Mouse (Mus musculus) midbrain, embryonic 16.5 days (tissue): ENCODE results near the gene Pcdh7. TPM values are rescaled to one million over a fixed set of nuclear protein-coding genes. Genes with fewer than 3 reads are reported as not detected.

Experiments used
- ATAC-seq: fragments of 200-750 bp; cut with Nextera tagmentation; 2 replicates; pipeline ENCODE4 v1.8.0; 2017; ENCODE audit warnings: moderate TSS enrichment
- H3K27ac ChIP-seq: fragments of 300-500 bp; sonication (generic); 2 replicates; pipeline ENCODE4 v1.5.1; 2014; ENCODE audit warnings: mild to moderate bottlenecking, low read length, mixed read lengths
- H3K27me3 ChIP-seq: fragments of 300-500 bp; sonication (generic); 2 replicates; pipeline ENCODE4 v1.6.1; 2014; ENCODE audit warnings: low read depth, low read length, mixed read lengths; ENCODE audit not compliant: control insufficient read depth, insufficient read depth
- H3K36me3 ChIP-seq: fragments of 300-500 bp; sonication (generic); 2 replicates; pipeline ENCODE4 v1.6.1; 2014; ENCODE audit warnings: mild to moderate bottlenecking, low read length, moderate library complexity, mixed read lengths; ENCODE audit not compliant: control insufficient read depth, insufficient read depth
- H3K4me1 ChIP-seq: fragments of 300-500 bp; sonication (generic); 2 replicates; pipeline ENCODE4 v1.6.1; 2014; ENCODE audit warnings: mild to moderate bottlenecking, low read length, mixed read lengths; ENCODE audit not compliant: control insufficient read depth, insufficient read depth
- H3K4me2 ChIP-seq: fragments of 300-500 bp; sonication (generic); 2 replicates; pipeline ENCODE4 v1.6.1; 2014; ENCODE audit warnings: mild to moderate bottlenecking, low read length, mixed read lengths
- H3K4me3 ChIP-seq: fragments of 300-500 bp; sonication (generic); 2 replicates; pipeline ENCODE4 v1.5.1; 2014; ENCODE audit warnings: low read depth, mild to moderate bottlenecking, low read length, moderate library complexity, mixed read lengths
- H3K9ac ChIP-seq: fragments of 300-500 bp; sonication (generic); 2 replicates; pipeline ENCODE4 v1.6.1; 2014; ENCODE audit warnings: low read depth, low read length, mixed read lengths
- H3K9me3 ChIP-seq: fragments of 300-500 bp; sonication (generic); replicated peaks from 2 replicates; pipeline ENCODE4 v1.6.1; 2014; ENCODE audit warnings: mild to moderate bottlenecking, low read length, mixed read lengths; ENCODE audit not compliant: control insufficient read depth, poor library complexity, severe bottlenecking
- WGBS: fragments of 180-500 bp; shearing (Covaris S2); extraction: QIAGEN DNeasy Blood & Tissue Kit; methylation state at CpG from one replicate; pipeline ENCODE4 v1.1.7; 2014; 5-methylcytosine and 5-hydroxymethylcytosine counted together
- polyA plus RNA-seq: library from polyadenylated mRNA; unstranded; fragments of >200 nt; fragmentation: Nextera tagmentation; extraction: Ambion mirVana; gene quantifications from 2 replicates; pipeline ENCODE4 v1.2.1, GENCODE M21; 2015

Pcdh7 gene
- polyA plus RNA-seq, 1 experiment from 2014 or later: 23.5 TPM

DNA sequence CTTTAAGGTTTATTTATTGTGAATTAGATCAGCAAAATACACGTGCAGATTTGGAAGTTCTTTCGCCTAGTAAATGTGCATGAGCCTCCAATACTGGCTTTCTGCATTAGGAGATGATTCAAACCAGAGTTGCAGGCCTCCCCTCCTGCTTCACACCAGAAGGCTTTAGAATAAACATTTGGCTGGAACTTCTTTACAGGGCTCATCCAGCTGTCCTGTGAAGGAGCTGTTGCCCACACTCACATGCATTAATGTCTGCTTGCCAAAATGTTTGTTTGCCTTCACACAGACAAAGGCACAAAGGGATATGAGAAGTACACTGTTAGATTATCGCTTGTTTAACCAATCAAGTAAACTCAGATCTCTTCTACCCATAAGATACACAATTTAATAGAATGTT, 129.7 kb downstream of the Pcdh7 start:
- no peaks in the 10 kb centered on the region for H3K27me3 ChIP-seq
- no peak for ATAC-seq
- H3K36me3 ChIP-seq: no peaks in the 10 kb centered on the region
- 80% methylated on average over 3 of the region's 3 CpGs for WGBS
- no peak overlapping the region for H3K9ac ChIP-seq
- no peaks in the 10 kb centered on the region for H3K9me3 ChIP-seq
- H3K4me2 ChIP-seq: no peak overlapping the region
- H3K4me3 ChIP-seq: no peak overlapping the region
- no peak overlapping the region for H3K27ac ChIP-seq
- H3K4me1 ChIP-seq: no peaks in the 10 kb centered on the region

DNA sequence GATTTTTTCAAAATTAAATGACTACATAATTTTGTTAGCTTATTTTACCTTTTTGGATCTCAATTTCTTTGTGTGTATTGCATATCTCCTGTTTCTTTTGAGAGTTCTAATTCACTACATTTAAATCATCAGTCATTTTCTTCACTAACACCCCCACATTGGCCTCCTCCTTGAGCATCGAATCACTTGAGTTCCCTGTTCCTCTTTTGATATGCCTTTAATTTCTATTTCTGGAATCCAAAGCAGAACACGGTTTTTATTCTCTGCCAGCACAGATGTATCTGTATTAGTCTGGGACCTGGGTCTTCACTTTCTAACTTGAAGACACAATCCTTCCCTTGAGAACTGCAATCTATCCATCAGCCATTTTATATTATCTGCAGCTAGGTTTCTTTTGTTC, 132.3 kb downstream of the Pcdh7 start:
- ATAC-seq: no peak
- 88% methylated on average over 2 of the region's 2 CpGs for WGBS

DNA sequence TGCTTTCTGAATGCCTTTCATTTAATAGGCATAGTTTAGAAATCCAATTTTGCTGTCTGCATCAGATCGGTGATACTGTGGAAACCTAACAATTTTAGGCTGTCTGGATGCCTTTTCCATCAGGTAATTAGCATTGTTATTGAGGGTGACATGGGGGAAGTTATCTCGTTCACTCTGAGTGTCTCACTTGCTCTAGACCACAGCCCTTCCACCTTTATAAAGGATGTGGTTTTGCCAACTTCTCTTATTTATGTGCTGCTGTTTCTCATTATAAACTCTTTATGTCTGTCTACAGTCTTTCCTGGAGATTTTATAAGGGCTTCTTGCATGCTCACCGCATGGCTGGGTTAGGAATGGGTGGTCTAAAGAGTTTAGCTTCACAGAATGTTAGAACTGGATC, 139.5 kb downstream of the Pcdh7 start:
- Histone ChIP-seq H3K4me2 (no peak overlapping the region), H3K4me1 (no peaks in the 10 kb centered on the region), H3K27ac (no peak overlapping the region), H3K36me3 (no peaks in the 10 kb centered on the region), H3K27me3 (no peaks in the 10 kb centered on the region), H3K9ac (no peak overlapping the region), H3K9me3 (no peaks in the 10 kb centered on the region), H3K4me3 (no peak overlapping the region)
- WGBS: 74% methylated on average over 3 of the region's 3 CpGs
- no peak for ATAC-seq

More for the DNA sequence above, 132.3 kb downstream of the Pcdh7 start:
- no peak overlapping the region for H3K4me3 ChIP-seq
- H3K4me1 ChIP-seq: no peaks in the 10 kb centered on the region
- no peak overlapping the region for H3K4me2 ChIP-seq
- no peaks in the 10 kb centered on the region for H3K9me3 ChIP-seq
- H3K27me3 ChIP-seq: no peaks in the 10 kb centered on the region
- no peak overlapping the region for H3K27ac ChIP-seq
- H3K36me3 ChIP-seq: no peaks in the 10 kb centered on the region
- no peak overlapping the region for H3K9ac ChIP-seq

DNA sequence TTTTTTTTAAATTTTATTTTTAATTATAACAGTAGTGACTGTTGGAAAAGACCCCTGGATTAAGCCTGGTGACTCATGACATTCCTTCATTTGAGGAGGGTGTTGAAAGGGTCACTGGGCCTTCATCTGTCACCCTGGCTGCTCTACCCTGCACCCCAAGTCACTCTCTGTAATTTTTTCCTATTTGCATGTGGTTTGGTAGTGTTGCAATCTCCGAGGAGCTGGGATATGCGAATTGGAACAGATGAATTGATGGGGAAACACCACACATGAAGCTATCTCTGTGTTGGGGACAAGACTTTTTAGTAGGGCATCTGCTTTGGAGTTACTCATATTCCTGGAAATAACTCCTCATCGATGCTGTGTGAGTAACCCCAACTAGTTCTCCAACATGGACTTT, 146.5 kb downstream of the Pcdh7 start:
- ATAC-seq: no peak
- 92% methylated on average over 3 of the region's 3 CpGs for WGBS
- H3K4me1 ChIP-seq: peaks cover 11% of the 10 kb centered on the region
- H3K27me3 ChIP-seq: no peaks in the 10 kb centered on the region
- no peak overlapping the region for H3K27ac ChIP-seq
- no peaks in the 10 kb centered on the region for H3K36me3 ChIP-seq
- no peaks in the 10 kb centered on the region for H3K9me3 ChIP-seq
- H3K9ac ChIP-seq: no peak overlapping the region
- H3K4me3 ChIP-seq: no peak overlapping the region
- no peak overlapping the region for H3K4me2 ChIP-seq

DNA sequence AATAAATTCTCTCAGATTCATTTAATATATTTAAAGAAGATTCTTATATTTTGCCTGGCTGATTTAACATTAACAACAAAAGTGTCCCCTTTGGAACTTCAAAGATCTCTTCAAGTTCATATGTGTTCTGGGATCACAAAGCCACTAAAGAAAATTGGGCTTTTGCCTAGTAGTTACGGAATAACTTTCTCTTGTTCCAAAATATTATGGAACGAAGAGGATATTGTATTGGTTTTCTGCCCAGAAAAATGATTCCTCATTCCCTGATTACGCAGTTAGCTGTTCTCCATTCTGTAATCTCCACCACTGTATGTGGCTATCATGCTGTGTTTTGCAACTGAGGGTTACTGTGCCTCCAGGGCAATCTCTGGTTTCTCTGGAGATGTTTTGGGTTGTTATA, 147.5 kb downstream of the Pcdh7 start:
- Histone ChIP-seq H3K36me3 (no peaks in the 10 kb centered on the region), H3K9ac (no peak overlapping the region), H3K27ac (no peak overlapping the region), H3K4me3 (no peak overlapping the region), H3K4me1 (peaks cover 11% of the 10 kb centered on the region), H3K4me2 (no peak overlapping the region), H3K27me3 (no peaks in the 10 kb centered on the region), H3K9me3 (no peaks in the 10 kb centered on the region)
- WGBS: 84% methylated on average over 3 of the region's 3 CpGs
- no peak for ATAC-seq

DNA sequence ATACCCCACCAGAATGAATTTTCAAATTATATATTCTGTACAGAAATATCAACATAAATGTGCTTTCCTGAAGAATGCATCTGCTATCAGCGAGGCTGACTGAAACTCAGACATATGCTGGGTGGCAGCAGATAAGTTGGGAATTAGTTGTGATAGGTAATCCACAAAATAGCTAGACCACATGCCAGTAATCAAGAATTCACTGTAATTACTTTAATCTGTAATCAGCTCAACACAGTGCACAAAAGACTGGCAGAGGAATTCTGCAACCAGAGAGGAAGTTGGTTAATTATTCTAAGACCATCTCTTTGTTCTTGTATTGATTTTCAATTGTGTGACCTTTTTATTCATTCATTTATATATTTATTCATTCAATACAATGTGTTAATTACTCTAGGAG, 148.3 kb downstream of the Pcdh7 start:
- 81% methylated on average over 1 of the region's 1 CpGs for WGBS
- H3K27ac ChIP-seq: no peak overlapping the region
- no peak for ATAC-seq
- no peaks in the 10 kb centered on the region for H3K36me3 ChIP-seq
- H3K4me1 ChIP-seq: peaks cover 11% of the 10 kb centered on the region
- H3K4me2 ChIP-seq: no peak overlapping the region
- no peaks in the 10 kb centered on the region for H3K27me3 ChIP-seq
- no peaks in the 10 kb centered on the region for H3K9me3 ChIP-seq
- no peak overlapping the region for H3K4me3 ChIP-seq
- H3K9ac ChIP-seq: no peak overlapping the region

DNA sequence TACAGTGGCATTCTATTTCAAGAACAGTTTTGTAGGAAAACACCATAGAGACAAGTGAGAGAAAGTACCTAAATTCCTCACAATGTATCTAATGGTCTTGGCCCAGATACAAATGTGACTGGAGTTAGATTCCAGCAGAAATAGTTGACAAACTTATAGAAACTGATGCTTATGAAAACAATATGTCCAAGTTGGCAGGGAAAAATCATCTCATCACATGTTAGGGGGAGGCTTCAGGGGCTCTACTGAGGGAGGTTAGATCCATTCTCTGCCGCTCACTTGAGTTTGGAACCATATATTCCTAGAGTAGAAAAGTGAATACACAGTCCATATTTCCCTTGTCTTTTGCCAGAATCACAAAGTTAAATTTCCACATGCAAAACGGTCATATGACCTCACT, 150.1 kb downstream of the Pcdh7 start:
- H3K4me2 ChIP-seq: no peak overlapping the region
- H3K36me3 ChIP-seq: no peaks in the 10 kb centered on the region
- 87% methylated on average over 2 of the region's 2 CpGs for WGBS

DNA sequence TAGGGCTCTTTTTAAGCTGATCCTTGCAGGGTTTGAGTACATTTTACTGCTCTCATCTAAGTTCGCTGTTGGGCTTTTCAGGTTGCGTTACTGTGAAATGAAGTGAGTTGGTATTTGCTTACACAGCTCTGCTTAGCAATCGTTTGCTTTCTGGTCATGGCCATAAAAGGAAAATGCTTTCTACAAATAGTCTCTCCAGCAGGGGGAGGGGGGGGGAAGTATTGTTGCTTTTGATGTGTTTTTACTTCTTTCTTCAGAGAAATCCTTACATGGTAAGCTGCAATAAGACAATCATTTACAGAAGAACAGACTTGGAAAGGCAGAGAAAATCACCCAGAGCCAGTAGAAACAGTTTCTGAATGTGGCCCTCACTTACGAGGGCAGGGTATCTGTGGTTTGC, 150.9 kb downstream of the Pcdh7 start:
- Histone ChIP-seq H3K36me3 (no peaks in the 10 kb centered on the region), H3K27ac (no peak overlapping the region), H3K9ac (no peak overlapping the region), H3K4me2 (no peak overlapping the region), H3K4me3 (no peak overlapping the region), H3K4me1 (peaks cover 11% of the 10 kb centered on the region), H3K9me3 (no peaks in the 10 kb centered on the region), H3K27me3 (no peaks in the 10 kb centered on the region)
- 38% methylated on average over 4 of the region's 4 CpGs for WGBS
- no peak for ATAC-seq

More for the DNA sequence above, 150.1 kb downstream of the Pcdh7 start:
- H3K9ac ChIP-seq: no peak overlapping the region
- no peaks in the 10 kb centered on the region for H3K27me3 ChIP-seq
- H3K27ac ChIP-seq: no peak overlapping the region
- no peaks in the 10 kb centered on the region for H3K9me3 ChIP-seq
- no peak overlapping the region for H3K4me3 ChIP-seq
- H3K4me1 ChIP-seq: peaks cover 11% of the 10 kb centered on the region
- ATAC-seq: no peak

DNA sequence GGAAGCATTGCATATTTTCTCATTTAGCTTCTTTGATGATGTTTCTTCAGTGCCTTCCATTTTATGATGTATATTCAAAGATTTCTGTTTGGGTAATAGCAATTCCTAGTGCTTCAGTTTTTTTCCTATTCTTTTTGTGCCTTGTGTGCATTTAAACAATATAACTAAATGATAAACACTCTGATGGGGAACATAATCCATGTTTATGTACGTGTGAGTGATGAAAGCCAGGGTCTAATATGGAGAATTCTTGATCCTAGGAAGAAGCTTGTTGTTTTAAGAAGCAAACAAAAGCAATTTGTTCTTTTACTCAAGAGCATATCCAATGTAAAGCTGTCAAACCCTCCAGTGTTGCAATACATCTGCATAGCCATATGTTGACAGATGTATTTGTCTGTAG, 153.0 kb downstream of the Pcdh7 start:
- no peak overlapping the region for H3K4me2 ChIP-seq
- peaks cover 8% of the 10 kb centered on the region for H3K4me1 ChIP-seq
- H3K27ac ChIP-seq: no peak overlapping the region
- no peaks in the 10 kb centered on the region for H3K27me3 ChIP-seq
- no peak overlapping the region for H3K9ac ChIP-seq
- no peak overlapping the region for H3K4me3 ChIP-seq
- no peaks in the 10 kb centered on the region for H3K9me3 ChIP-seq
- WGBS: 83% methylated on average over 1 of the region's 1 CpGs
- no peaks in the 10 kb centered on the region for H3K36me3 ChIP-seq
- no peak for ATAC-seq

DNA sequence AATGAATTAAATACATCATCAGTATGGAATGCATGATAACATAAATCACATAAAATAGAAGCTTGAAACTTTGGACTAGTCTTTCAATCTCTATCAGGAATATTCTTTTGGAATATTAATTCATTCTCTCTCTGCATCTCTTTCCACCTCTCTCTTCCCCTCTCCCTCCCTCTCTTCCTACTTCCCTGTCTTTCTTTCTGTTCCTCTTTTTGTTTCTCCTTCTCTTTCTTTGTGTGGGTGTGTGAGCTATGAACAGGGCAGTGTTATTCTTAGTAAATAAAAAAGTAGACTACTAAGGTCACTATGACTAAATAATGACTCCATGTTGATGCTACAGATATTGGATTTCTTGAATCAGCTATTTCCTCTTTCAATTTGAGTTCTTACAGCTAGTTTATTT, 167.2 kb downstream of the Pcdh7 start:
- ATAC-seq: no peak
- no peaks in the 10 kb centered on the region for H3K4me1 ChIP-seq
- H3K9me3 ChIP-seq: no peaks in the 10 kb centered on the region
- no peak overlapping the region for H3K9ac ChIP-seq
- H3K36me3 ChIP-seq: no peaks in the 10 kb centered on the region
- no peak overlapping the region for H3K4me3 ChIP-seq
- no peaks in the 10 kb centered on the region for H3K27me3 ChIP-seq
- no peak overlapping the region for H3K27ac ChIP-seq
- no peak overlapping the region for H3K4me2 ChIP-seq
